In the genomic region with DNA sequence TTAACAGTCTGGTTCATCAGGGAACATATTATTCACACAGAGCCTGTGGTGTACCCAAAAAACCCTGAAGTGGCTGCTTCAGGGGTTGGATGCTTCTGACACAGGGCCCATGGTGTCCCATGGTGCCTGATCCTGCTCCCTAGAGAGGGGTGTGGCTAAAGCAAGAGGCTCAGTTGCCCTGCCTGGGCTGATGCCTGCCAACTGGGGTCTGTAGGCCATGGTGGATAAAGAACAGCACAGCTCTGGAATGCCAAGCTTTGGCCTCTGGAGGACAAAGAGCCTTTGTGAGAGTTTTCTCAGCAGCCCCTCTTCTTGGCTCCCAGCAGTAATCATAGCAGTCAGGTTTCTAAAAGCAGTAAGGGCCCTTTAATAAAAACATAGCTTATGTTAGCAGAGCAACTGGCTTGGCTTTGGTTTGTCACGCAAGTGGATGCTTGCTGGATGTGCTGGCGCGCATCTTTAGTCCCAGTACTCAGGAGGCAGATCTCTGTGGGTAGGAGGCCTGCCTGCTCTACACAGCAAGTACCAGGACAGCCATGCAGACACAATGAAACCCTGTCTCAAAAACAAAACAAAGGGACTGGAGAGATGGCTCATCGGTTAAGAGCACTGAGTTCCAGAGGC, we compare ENCODE assay signal across 10 mouse cellular contexts. TPM values are rescaled to one million over a fixed set of nuclear protein-coding genes. Genes with fewer than 3 reads are reported as not detected.
DNase-seq lines count a peak whose midpoint lies in the region; ATAC-seq lines count a peak whose summit lies in the region.
"Had no signal": no experiment of that assay in that cellular context is flagged by ENCODE, and none has a peak within 500 bp of the region (broad histone marks: within the 10 kb centered on the region; RNA-seq: fewer than 3 reads in every experiment).

No protein-coding gene starts in this region.

- H3K9ac ChIP-seq in forebrain, embryonic 14.5 days (ENCODE audit: low read length), result no peak overlapping the region
- H3K9ac ChIP-seq in limb, embryonic 13.5 days, result no peak overlapping the region

- no peak overlapping the region for H3K4me2 ChIP-seq in forebrain, embryonic 14.5 days (ENCODE audit: low read length)
- no peak overlapping the region for H3K4me2 ChIP-seq in limb, embryonic 13.5 days (replicated peaks)

- H3K27me3 ChIP-seq in forebrain, embryonic 14.5 days (replicated peaks; ENCODE audit: control insufficient read depth, insufficient read depth, low read length), result no peaks in the 10 kb centered on the region
- no peaks in the 10 kb centered on the region for H3K27me3 ChIP-seq in limb, embryonic 13.5 days

- intact Hi-C loops in left cerebral cortex, postnatal 25 days (cut with DNase I), result no loop called here

- H3K4me1 ChIP-seq in forebrain, embryonic 14.5 days (ENCODE audit: control insufficient read depth, insufficient read depth, low read length), result no peaks in the 10 kb centered on the region
- H3K4me1 ChIP-seq in limb, embryonic 13.5 days, result peaks cover 8% of the 10 kb centered on the region

- 0 out of 2 replicates have a peak, but pooled peaks have one; percentile 18 for ATAC-seq in forebrain, embryonic 14.5 days
- ATAC-seq in limb, embryonic 13.5 days (ENCODE audit: low FRiP score, low read depth), result no peak

- 53% methylated on average over 4 of the region's 4 CpGs for WGBS in forebrain, embryonic 14.5 days
- WGBS in limb, embryonic 13.5 days, result 82% methylated on average over 4 of the region's 4 CpGs

- peaks cover 43% of the 10 kb centered on the region for H3K36me3 ChIP-seq in forebrain, embryonic 14.5 days (ENCODE audit: control insufficient read depth, insufficient read depth, low read length)
- H3K36me3 ChIP-seq in limb, embryonic 13.5 days, result peaks cover 38% of the 10 kb centered on the region

- H3K4me3 ChIP-seq in forebrain, embryonic 14.5 days (ENCODE audit: low read depth, low read length), result no peak overlapping the region
- no peak overlapping the region for H3K4me3 ChIP-seq in limb, embryonic 13.5 days
- H3K4me3 ChIP-seq: left cerebral cortex, adult 2 months; megakaryocyte, embryonic 14.5 days had no signal

- peak; percentile 30 for DNase-seq in 3T3-L1 (ENCODE audit: low read depth, low spot score)
- DNase-seq in Muller cell, postnatal 12 days (ENCODE audit: inconsistent ontology term), result peak; percentile 89
- peak; percentile 30 for DNase-seq in forebrain, embryonic 14.5 days (ENCODE audit: low spot score)
- DNase-seq in left cerebral cortex, postnatal 25 days (ENCODE audit: low spot score in 2 of 2), result no peak
- no peak for DNase-seq in urinary bladder, postnatal 25 days (ENCODE audit: low spot score)
- DNase-seq in right cerebral cortex, postnatal 36 days (ENCODE audit: low spot score in 2 of 2), result no peak
- DNase-seq: heart, postnatal 36 days had no signal

- H3K27ac ChIP-seq in forebrain, embryonic 14.5 days (ENCODE audit: low read depth, low read length), result no peak overlapping the region
- peak overlapping the region; percentile 61; the same call in 1 of the 2 replicates for H3K27ac ChIP-seq in limb, embryonic 13.5 days
- H3K27ac ChIP-seq: left cerebral cortex, adult 2 months had no signal

- H3K9me3 ChIP-seq in forebrain, embryonic 14.5 days (replicated peaks; ENCODE audit: control insufficient read depth, low read length), result no peaks in the 10 kb centered on the region
- no peaks in the 10 kb centered on the region for H3K9me3 ChIP-seq in limb, embryonic 13.5 days
- H3K9me3 ChIP-seq: megakaryocyte, embryonic 14.5 days had no signal

RNA-seq across cellular contexts. Expression of gene Cops9, which starts 6.7 kb away (rescaled TPM):
- 509 and 677 TPM in 2 replicates for polyA plus RNA-seq in forebrain, embryonic 14.5 days (2014; fragmentation: Nextera tagmentation; extraction: Ambion mirVana)
- 386 and 414 TPM in 2 replicates for polyA plus RNA-seq in limb, embryonic 13.5 days (2015; fragmentation: Nextera tagmentation; extraction: Ambion mirVana)
- 100 to 1,000 TPM; 232 to 248 TPM for total RNA-seq in left cerebral cortex, postnatal 25 days (2021)

RNA-seq across cellular contexts. Expression of gene Otos, which starts 13.6 kb away (rescaled TPM):
- polyA plus RNA-seq in forebrain, embryonic 14.5 days (2014; fragmentation: Nextera tagmentation; extraction: Ambion mirVana), result 0.11 TPM in 1 of 2 replicates, not detected in the other
- not detected in 2 replicates for polyA plus RNA-seq in limb, embryonic 13.5 days (2015; fragmentation: Nextera tagmentation; extraction: Ambion mirVana)
- total RNA-seq in left cerebral cortex, postnatal 25 days (2021), result not detected
- total RNA-seq: heart, postnatal 36 days; left cerebral cortex, adult 2 months had no signal

RNA-seq across cellular contexts. Expression of gene Olfr12, which starts 17.5 kb away (rescaled TPM):
- not detected in 2 replicates for polyA plus RNA-seq in forebrain, embryonic 14.5 days (2014; fragmentation: Nextera tagmentation; extraction: Ambion mirVana)
- not detected in 2 replicates for polyA plus RNA-seq in limb, embryonic 13.5 days (2015; fragmentation: Nextera tagmentation; extraction: Ambion mirVana)
- not detected for total RNA-seq in left cerebral cortex, postnatal 25 days (2021)
- total RNA-seq: heart, postnatal 36 days; left cerebral cortex, adult 2 months had no signal

RNA-seq across cellular contexts. Expression of gene Olfr1410, which starts 29.5 kb away (rescaled TPM):
- polyA plus RNA-seq in forebrain, embryonic 14.5 days (2014; fragmentation: Nextera tagmentation; extraction: Ambion mirVana), result not detected in 2 replicates
- not detected in 2 replicates for polyA plus RNA-seq in limb, embryonic 13.5 days (2015; fragmentation: Nextera tagmentation; extraction: Ambion mirVana)
- total RNA-seq in left cerebral cortex, postnatal 25 days (2021), result not detected
- total RNA-seq: heart, postnatal 36 days; left cerebral cortex, adult 2 months had no signal

RNA-seq across cellular contexts. Expression of gene Olfr1411, which starts 40.9 kb away (rescaled TPM):
- polyA plus RNA-seq in forebrain, embryonic 14.5 days (2014; fragmentation: Nextera tagmentation; extraction: Ambion mirVana), result not detected in 2 replicates
- not detected in 2 replicates for polyA plus RNA-seq in limb, embryonic 13.5 days (2015; fragmentation: Nextera tagmentation; extraction: Ambion mirVana)
- not detected for total RNA-seq in left cerebral cortex, postnatal 25 days (2021)
- total RNA-seq: heart, postnatal 36 days; left cerebral cortex, adult 2 months had no signal

Comparison
In these comparisons a context has a peak if more than half of its experiments do, and no peak if none do; other contexts are left out.
1. DNase-seq: peak in 3T3-L1 (single experiment), Muller cell, postnatal 12 days (single experiment) and forebrain, embryonic 14.5 days (single experiment); none in left cerebral cortex, postnatal 25 days (0 of 2), urinary bladder, postnatal 25 days (single experiment) and right cerebral cortex, postnatal 36 days (0 of 2).